Mouse (Mus musculus) spleen, adult 12 weeks (tissue): ENCODE data around the gene Atxn1.

Experiments
- DNase-seq: peaks from one replicate; pipeline ENCODE4 v3.0.0; 2022; ENCODE audit warnings: low spot score

The Atxn1 gene

GRCm38 (mm10) chr13:45962776-45963175, 2.0 kb downstream of the Atxn1 start:
- no peak for DNase-seq

- DNase-seq, result no peak
Observed at GRCm38 (mm10) chr13:45961871-45962630, 2.8 kb downstream of the Atxn1 start.

- DNase-seq, result no peak
Observed at GRCm38 (mm10) chr13:45960311-45960965, 4.4 kb downstream of the Atxn1 start.

- DNase-seq, result no peak
Observed at GRCm38 (mm10) chr13:45958306-45958705, 6.5 kb downstream of the Atxn1 start.

GRCm38 (mm10) chr13:45957629-45958028, 7.2 kb downstream of the Atxn1 start:
- DNase-seq, result no peak

GRCm38 (mm10) chr13:45956287-45956686, 8.5 kb downstream of the Atxn1 start:
- DNase-seq, result no peak

GRCm38 (mm10) chr13:45955370-45956055, 9.3 kb downstream of the Atxn1 start:
- DNase-seq, result no peak

GRCm38 (mm10) chr13:45953098-45953497, 11.7 kb downstream of the Atxn1 start:
- DNase-seq, result no peak

- no peak for DNase-seq
Observed at GRCm38 (mm10) chr13:45951071-45951645, 13.7 kb downstream of the Atxn1 start.

GRCm38 (mm10) chr13:45950355-45950861, 14.4 kb downstream of the Atxn1 start:
- no peak for DNase-seq

GRCm38 (mm10) chr13:45946136-45946535, 18.7 kb downstream of the Atxn1 start:
- DNase-seq, result no peak

- DNase-seq, result no peak
Observed at GRCm38 (mm10) chr13:45942337-45942736, 22.5 kb downstream of the Atxn1 start.

GRCm38 (mm10) chr13:45940714-45941113, 24.1 kb downstream of the Atxn1 start:
- DNase-seq, result no peak

- DNase-seq, result no peak
Observed at GRCm38 (mm10) chr13:45939561-45939960, 25.2 kb downstream of the Atxn1 start.

- DNase-seq, result no peak
Observed at GRCm38 (mm10) chr13:45938083-45938482, 26.7 kb downstream of the Atxn1 start.

- DNase-seq, result no peak
Observed at GRCm38 (mm10) chr13:45936765-45937164, 28.0 kb downstream of the Atxn1 start.

- DNase-seq, result no peak
Observed at GRCm38 (mm10) chr13:45935798-45936197, 29.0 kb downstream of the Atxn1 start.

- DNase-seq, result no peak
Observed at GRCm38 (mm10) chr13:45934841-45935240, 30.0 kb downstream of the Atxn1 start.

GRCm38 (mm10) chr13:45934085-45934484, 30.7 kb downstream of the Atxn1 start:
- DNase-seq, result no peak

- no peak for DNase-seq
Observed at GRCm38 (mm10) chr13:45932491-45932921, 32.3 kb downstream of the Atxn1 start.

GRCm38 (mm10) chr13:45931891-45932290, 32.9 kb downstream of the Atxn1 start:
- DNase-seq, result no peak

- no peak for DNase-seq
Observed at GRCm38 (mm10) chr13:45931215-45931614, 33.6 kb downstream of the Atxn1 start.
